Mouse (Mus musculus) limb, embryonic 14.5 days (tissue): ENCODE measurements around the gene Timp3. TPM values are rescaled to one million over a fixed set of nuclear protein-coding genes. Genes with fewer than 3 reads are reported as not detected.

ENCODE experiments used
- ATAC-seq: fragments of 200-750 bp; cut with Nextera tagmentation; 2 replicates; pipeline ENCODE4 v1.8.0; 2017; ENCODE audit warnings: low read depth, moderate number of reproducible peaks, moderate TSS enrichment; ENCODE audit not compliant: low FRiP score
- DNase-seq: peaks from one replicate; pipeline ENCODE4 v3.0.0-alpha.2; 2015; ENCODE audit warnings: low spot score
- H3K27ac ChIP-seq: fragments of 300-500 bp; sonication (generic); replicated peaks from 2 replicates; pipeline ENCODE4 v1.5.1; 2014; ENCODE audit warnings: low read depth, mild to moderate bottlenecking, low read length, moderate library complexity, mixed read lengths
- H3K27me3 ChIP-seq: fragments of 300-500 bp; sonication (generic); 2 replicates; pipeline ENCODE4 v1.6.1; 2014; ENCODE audit warnings: low read length, mixed read lengths; ENCODE audit not compliant: control insufficient read depth, insufficient read depth
- H3K36me3 ChIP-seq: fragments of 300-500 bp; sonication (generic); 2 replicates; pipeline ENCODE4 v1.6.1; 2014; ENCODE audit warnings: mild to moderate bottlenecking, low read length, moderate library complexity, mixed read lengths; ENCODE audit not compliant: control insufficient read depth, insufficient read depth
- H3K4me1 ChIP-seq: fragments of 300-500 bp; sonication (generic); 2 replicates; pipeline ENCODE4 v1.6.1; 2014; ENCODE audit warnings: antibody characterized with exemption, low read length, mixed read lengths; ENCODE audit not compliant: control insufficient read depth, insufficient read depth
- H3K4me2 ChIP-seq: fragments of 300-500 bp; sonication (generic); replicated peaks from 2 replicates; pipeline ENCODE4 v1.6.1; 2014; ENCODE audit warnings: low read depth, mild to moderate bottlenecking, low read length, moderate library complexity; ENCODE audit not compliant: severe bottlenecking
- H3K4me3 ChIP-seq: fragments of 300-500 bp; sonication (generic); replicated peaks from 2 replicates; pipeline ENCODE4 v1.5.1; 2014; ENCODE audit warnings: low read length
- H3K9ac ChIP-seq: fragments of 300-500 bp; sonication (generic); 2 replicates; pipeline ENCODE4 v1.6.1; 2014; ENCODE audit warnings: mild to moderate bottlenecking, low read depth, low read length, moderate library complexity; ENCODE audit not compliant: severe bottlenecking
- H3K9me3 ChIP-seq: fragments of 300-500 bp; sonication (generic); 2 replicates; pipeline ENCODE4 v1.6.1; 2016; ENCODE audit warnings: low read length; ENCODE audit not compliant: control insufficient read depth
- POLR2A ChIP-seq: fragments of 200-500 bp; IDR thresholded peaks from 2 replicates; pipeline ENCODE4 v1.8.0; 2012; ENCODE audit warnings: inconsistent platforms, mild to moderate bottlenecking, moderate library complexity, borderline replicate concordance; ENCODE audit not compliant: insufficient read depth, insufficient read length; ENCODE audit errors: extremely low read depth
- WGBS: fragments of 180-500 bp; shearing (Covaris S2); extraction: QIAGEN DNeasy Blood & Tissue Kit; methylation state at CpG from one replicate; pipeline ENCODE4 v1.1.7; 2014; 5-methylcytosine and 5-hydroxymethylcytosine counted together
- polyA plus RNA-seq, 2 experiments: library from polyadenylated mRNA; depleted of rRNA in 1 of 2; stranded (reverse) in 1 of 2; unstranded in 1 of 2; fragments of >200 nt; fragmentation: Nextera tagmentation in 1 of 2; extraction: Ambion mirVana in 1 of 2; gene quantifications; 2 replicates each; pipeline versions ENCODE4 v1.2.1 to v1.2.3; 2012 to 2014

The Timp3 gene
- polyA plus RNA-seq, 2 experiments, result 57.4 to 66.5 TPM

GRCm38 (mm10) chr10:86384655-86385054, 84.5 kb downstream of the Timp3 start:
- H3K27me3 ChIP-seq, result no peaks in the 10 kb centered on the region
- no peak overlapping the region for H3K4me3 ChIP-seq
- H3K4me1 ChIP-seq, result no peaks in the 10 kb centered on the region
- H3K27ac ChIP-seq, result no peak overlapping the region
- no peaks in the 10 kb centered on the region for H3K9me3 ChIP-seq
- no peak for DNase-seq
- no peak for ATAC-seq
- 92% methylated on average over 2 of the region's 2 CpGs for WGBS
- TF ChIP-seq POLR2A, result no peak
- H3K9ac ChIP-seq, result no peak overlapping the region
- H3K4me2 ChIP-seq, result no peak overlapping the region
- no peaks in the 10 kb centered on the region for H3K36me3 ChIP-seq

- H3K36me3 ChIP-seq, result no peaks in the 10 kb centered on the region
- no peak overlapping the region for H3K27ac ChIP-seq
- DNase-seq, result no peak
- H3K9me3 ChIP-seq, result no peaks in the 10 kb centered on the region
- H3K4me3 ChIP-seq, result no peak overlapping the region
- no peak for TF ChIP-seq POLR2A
- no peak overlapping the region for H3K9ac ChIP-seq
- WGBS, result 56% methylated on average over 4 of the region's 4 CpGs
- no peaks in the 10 kb centered on the region for H3K27me3 ChIP-seq
- ATAC-seq, result no peak
- no peaks in the 10 kb centered on the region for H3K4me1 ChIP-seq
- no peak overlapping the region for H3K4me2 ChIP-seq
Measured at GRCm38 (mm10) chr10:86385656-86386055, 85.5 kb downstream of the Timp3 start.

GRCm38 (mm10) chr10:86386232-86386631, 86.1 kb downstream of the Timp3 start:
- H3K27me3 ChIP-seq, result no peaks in the 10 kb centered on the region
- no peaks in the 10 kb centered on the region for H3K9me3 ChIP-seq
- H3K4me2 ChIP-seq, result no peak overlapping the region
- ATAC-seq (no peak), DNase-seq (no peak)
- no peak overlapping the region for H3K9ac ChIP-seq
- no peak for TF ChIP-seq POLR2A
- H3K36me3 ChIP-seq, result no peaks in the 10 kb centered on the region
- H3K4me3 ChIP-seq, result no peak overlapping the region
- 74% methylated on average over 4 of the region's 4 CpGs for WGBS
- no peak overlapping the region for H3K27ac ChIP-seq
- H3K4me1 ChIP-seq, result no peaks in the 10 kb centered on the region

GRCm38 (mm10) chr10:86387821-86388440, 87.8 kb downstream of the Timp3 start:
- no peak for TF ChIP-seq POLR2A
- no peaks in the 10 kb centered on the region for H3K36me3 ChIP-seq
- no peaks in the 10 kb centered on the region for H3K4me1 ChIP-seq
- no peak overlapping the region for H3K27ac ChIP-seq
- no peaks in the 10 kb centered on the region for H3K9me3 ChIP-seq
- H3K27me3 ChIP-seq, result no peaks in the 10 kb centered on the region
- ATAC-seq (no peak; the same call in 1 of the 2 replicates), DNase-seq (peak; percentile 46)
- no peak overlapping the region for H3K4me2 ChIP-seq
- H3K4me3 ChIP-seq, result no peak overlapping the region
- no peak overlapping the region for H3K9ac ChIP-seq
- WGBS, result 71% methylated on average over 5 of the region's 5 CpGs

- 64% methylated on average over 6 of the region's 6 CpGs for WGBS
- no peak for TF ChIP-seq POLR2A
Measured at GRCm38 (mm10) chr10:86388803-86389202, 88.6 kb downstream of the Timp3 start.

More at GRCm38 (mm10) chr10:86388803-86389202, 88.6 kb downstream of the Timp3 start:
- no peak overlapping the region for H3K4me3 ChIP-seq
- H3K27me3 ChIP-seq, result no peaks in the 10 kb centered on the region
- no peaks in the 10 kb centered on the region for H3K9me3 ChIP-seq
- no peaks in the 10 kb centered on the region for H3K4me1 ChIP-seq
- no peak for DNase-seq
- no peaks in the 10 kb centered on the region for H3K36me3 ChIP-seq
- no peak overlapping the region for H3K4me2 ChIP-seq
- no peak overlapping the region for H3K27ac ChIP-seq
- no peak overlapping the region for H3K9ac ChIP-seq
- ATAC-seq, result no peak
